10 mouse cellular contexts compared by ENCODE assay signal in genomic region chr2:132989778-132990564, GRCm38 (mm10). TPM values are rescaled to one million over a fixed set of nuclear protein-coding genes. Genes with fewer than 3 reads are reported as not detected.
DNase-seq lines count a peak whose midpoint lies in the region; ATAC-seq lines count a peak whose summit lies in the region.
"Had no signal": no experiment of that assay in that cellular context is flagged by ENCODE, and none has a peak within 500 bp of the region (broad histone marks: within the 10 kb centered on the region; RNA-seq: fewer than 3 reads in every experiment).

No protein-coding gene starts in this region.

- peak; percentile 51 for DNase-seq in left cerebral cortex, postnatal 4 days
- DNase-seq in left cerebral cortex, adult 18-20 months (ENCODE audit: low spot score in 2 of 2), result no peak
- DNase-seq in lung, postnatal 36 days, result peak; percentile 15
- DNase-seq in left cerebral cortex, postnatal 36 days (ENCODE audit: low spot score in 2 of 2), result no peak
- DNase-seq: kidney, postnatal 10 days; midbrain, embryonic 14.5 days had no signal

- no peaks in the 10 kb centered on the region for H3K9me3 ChIP-seq in embryonic facial prominence, embryonic 15.5 days (replicated peaks)
- no peaks in the 10 kb centered on the region for H3K9me3 ChIP-seq in heart, embryonic 16.5 days (replicated peaks; ENCODE audit: control insufficient read depth, low read length)
- H3K9me3 ChIP-seq in neural tube, embryonic 15.5 days (replicated peaks), result no peaks in the 10 kb centered on the region

- intact Hi-C loops in left cerebral cortex, postnatal 4 days (cut with DNase I), result no loop called here
- intact Hi-C loops in left cerebral cortex, postnatal 36 days (cut with DNase I), result no loop called here

- 37% methylated on average over 11 of the region's 11 CpGs for WGBS in embryonic facial prominence, embryonic 15.5 days
- WGBS in heart, embryonic 16.5 days, result 38% methylated on average over 11 of the region's 11 CpGs
- whole genome bisulfite sequencing in neural tube, embryonic 15.5 days, result 71% methylated on average over 11 of the region's 11 CpGs

- H3K4me1 ChIP-seq in embryonic facial prominence, embryonic 15.5 days, result peaks cover 14% of the 10 kb centered on the region
- H3K4me1 ChIP-seq in heart, embryonic 16.5 days (ENCODE audit: control insufficient read depth, insufficient read depth, low read length), result no peaks in the 10 kb centered on the region
- H3K4me1 ChIP-seq in neural tube, embryonic 15.5 days, result no peaks in the 10 kb centered on the region

- no peak overlapping the region for H3K9ac ChIP-seq in embryonic facial prominence, embryonic 15.5 days
- H3K9ac ChIP-seq in heart, embryonic 16.5 days (ENCODE audit: low read length), result no peak overlapping the region
- H3K9ac ChIP-seq in neural tube, embryonic 15.5 days (replicated peaks), result no peak overlapping the region

- H3K27me3 ChIP-seq in embryonic facial prominence, embryonic 15.5 days, result no peaks in the 10 kb centered on the region
- no peaks in the 10 kb centered on the region for H3K27me3 ChIP-seq in heart, embryonic 16.5 days (ENCODE audit: control insufficient read depth, insufficient read depth, low read length)
- H3K27me3 ChIP-seq in neural tube, embryonic 15.5 days (replicated peaks), result no peaks in the 10 kb centered on the region

- H3K27ac ChIP-seq in embryonic facial prominence, embryonic 15.5 days (replicated peaks), result 0 out of 2 replicates have a peak overlapping the region, but pooled peaks have one; percentile 23
- H3K27ac ChIP-seq in heart, embryonic 16.5 days (ENCODE audit: low read length), result no peak overlapping the region
- H3K27ac ChIP-seq in neural tube, embryonic 15.5 days (replicated peaks), result no peak overlapping the region

- no peak overlapping the region for H3K4me2 ChIP-seq in embryonic facial prominence, embryonic 15.5 days (replicated peaks)
- no peak overlapping the region for H3K4me2 ChIP-seq in heart, embryonic 16.5 days (ENCODE audit: low read depth, low read length)
- H3K4me2 ChIP-seq in neural tube, embryonic 15.5 days, result no peak overlapping the region

- H3K36me3 ChIP-seq in embryonic facial prominence, embryonic 15.5 days, result no peaks in the 10 kb centered on the region
- H3K36me3 ChIP-seq in heart, embryonic 16.5 days (ENCODE audit: control insufficient read depth, insufficient read depth), result no peaks in the 10 kb centered on the region
- H3K36me3 ChIP-seq in neural tube, embryonic 15.5 days, result no peaks in the 10 kb centered on the region

- peak; percentile 66 for ATAC-seq in embryonic facial prominence, embryonic 15.5 days (ENCODE audit: insufficient number of reproducible peaks, low FRiP score, low TSS enrichment, low read depth)
- peak; percentile 45; the same call in 1 of the 2 replicates for ATAC-seq in heart, embryonic 16.5 days (replicated peaks; ENCODE audit: extremely low read depth, insufficient read depth, low FRiP score)
- ATAC-seq in monocyte, adult 5-6 weeks (replicated peaks; ENCODE audit: insufficient number of reproducible peaks, low FRiP score, low TSS enrichment, poor library complexity, severe bottlenecking), result no peak
- no peak for ATAC-seq in neural tube, embryonic 15.5 days (ENCODE audit: low FRiP score)

- H3K4me3 ChIP-seq in embryonic facial prominence, embryonic 15.5 days (replicated peaks), result no peak overlapping the region
- no peak overlapping the region for H3K4me3 ChIP-seq in heart, embryonic 16.5 days (ENCODE audit: low read length)
- no peak overlapping the region for H3K4me3 ChIP-seq in neural tube, embryonic 15.5 days (replicated peaks)

RNA-seq across cellular contexts. Expression of gene Fermt1, which starts 44.3 kb away (rescaled TPM):
- not detected for total RNA-seq in left cerebral cortex, postnatal 4 days (2021)
- total RNA-seq in left cerebral cortex, adult 18-20 months (2021), result 1 to 10 TPM in 1 of 2 experiments, under 1 TPM in 1; 0.56 to 1.5 TPM
- polyA plus RNA-seq in embryonic facial prominence, embryonic 15.5 days (2015; fragmentation: Nextera tagmentation; extraction: Ambion mirVana), result 23.3 and 23.5 TPM in 2 replicates
- 2.9 and 6.0 TPM in 2 replicates for polyA plus RNA-seq in heart, embryonic 16.5 days (2015; fragmentation: Nextera tagmentation; extraction: Ambion mirVana)
- total RNA-seq in monocyte, adult 5-6 weeks (2017), result not detected in 3 replicates
- 1 to 10 TPM in 1 of 2 experiments, under 1 TPM in 1; 0.84 to 1.7 TPM for total RNA-seq in left cerebral cortex, postnatal 36 days (2021)
- 11.7 TPM in 1 of 2 replicates, not detected in the other for polyA plus RNA-seq in neural tube, embryonic 15.5 days (2015; fragmentation: Nextera tagmentation; extraction: Ambion mirVana)
- polyA plus RNA-seq: midbrain, embryonic 14.5 days had no signal

Comparison
In these comparisons a context has a peak if more than half of its experiments do, and no peak if none do; other contexts are left out.
1. DNase-seq: peak in left cerebral cortex, postnatal 4 days (single experiment) and lung, postnatal 36 days (single experiment); none in left cerebral cortex, adult 18-20 months (0 of 2) and left cerebral cortex, postnatal 36 days (0 of 2).
2. ATAC-seq: peak in embryonic facial prominence, embryonic 15.5 days (single experiment) and heart, embryonic 16.5 days (single experiment); none in monocyte, adult 5-6 weeks (single experiment) and neural tube, embryonic 15.5 days (single experiment).